Mouse (Mus musculus): ENCODE measurements around the gene Mgmt.

- no peak for TF ChIP-seq CTCF (conservative IDR thresholded peaks at IDR 0.05 in 1 of 2, IDR thresholded peaks at IDR 0.05 in 1 of 2; ENCODE audit: low read depth in 2 of 2, low read length in 2 of 2)
- no peak for TF ChIP-seq POLR2A (IDR thresholded peaks at IDR 0.05; ENCODE audit: low read depth, low read length)
- TF ChIP-seq SMC3 (IDR thresholded peaks at IDR 0.05; ENCODE audit: low read depth, low read length), result no peak
- no peak for TF ChIP-seq MAZ (IDR thresholded peaks at IDR 0.05; ENCODE audit: low read depth, low read length)
- TF ChIP-seq KAT2A (IDR thresholded peaks at IDR 0.05; ENCODE audit: insufficient replicate concordance, low read length), result no peak
- no peak for TF ChIP-seq USF2 (conservative IDR thresholded peaks at IDR 0.05; ENCODE audit: low read depth, low read length)
- TF ChIP-seq E2F4 (IDR thresholded peaks at IDR 0.05; ENCODE audit: insufficient replicate concordance, low read depth, low read length), result no peak
These were observed 176.9 kb downstream of the Mgmt start for GRCm38 (mm10) chr7:137071346-137071745.

Measured in CH12.LX (cell line).